Mouse (Mus musculus): ENCODE data around the gene Vash2. TPM values are rescaled to one million over a fixed set of nuclear protein-coding genes. Genes with fewer than 3 reads are reported as not detected.
"Not testable (repeated sequence)": the region's sequence is repeated elsewhere in the genome, so short reads cannot be mapped to it uniquely, and the experiment has no call there.

Vash2 gene
- polyA plus RNA-seq, 1 experiment = not detected

DNA sequence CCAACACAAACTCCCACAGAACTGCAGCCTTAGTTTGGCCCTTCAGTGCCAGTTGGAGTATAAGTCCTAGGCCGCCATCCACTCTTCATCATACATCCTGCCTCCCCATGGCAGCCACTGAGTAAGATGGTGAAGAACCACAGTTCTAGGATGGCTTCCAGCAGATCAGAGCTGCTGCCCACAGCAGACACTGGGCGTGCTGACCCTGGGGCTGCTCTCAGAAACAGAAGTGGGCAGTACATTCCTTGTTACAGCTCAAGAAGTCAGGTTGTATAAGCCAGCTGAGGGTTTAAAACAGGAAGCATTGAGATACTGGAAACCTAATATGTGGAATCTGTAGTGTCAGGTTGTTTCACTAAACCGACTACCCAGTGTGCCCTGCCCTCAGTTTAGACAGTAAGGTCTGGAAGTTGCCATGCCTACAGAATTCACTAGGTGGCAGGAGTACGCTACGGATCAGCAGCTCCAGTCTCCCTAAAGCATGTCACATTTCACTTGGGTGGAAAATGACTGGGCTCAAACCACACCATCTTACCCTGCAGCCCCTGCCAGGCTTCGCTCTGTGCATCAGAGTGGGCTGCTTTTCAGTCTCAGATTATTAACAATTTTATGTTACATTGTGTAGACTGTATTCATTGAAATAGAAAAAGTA, 34.9 kb downstream of the Vash2 start:
- WGBS = 41% methylated on average over 6 of the region's 6 CpGs
- H3K4me1 ChIP-seq (ENCODE audit: control insufficient read depth, insufficient read depth, low read length) = no peaks in the 10 kb centered on the region
- no peak overlapping the region for H3K4me3 ChIP-seq (ENCODE audit: insufficient read depth, low read depth, low read length)
- TF ChIP-seq CTCF (IDR thresholded peaks at IDR 0.05; ENCODE audit: insufficient read depth, low read depth, low read length) (no peak), POLR2A (IDR thresholded peaks at IDR 0.05; ENCODE audit: insufficient read depth, low read depth, low read length) (no peak)
- H3K27ac ChIP-seq (ENCODE audit: insufficient read depth, low read depth, low read length) = no peak overlapping the region

DNA sequence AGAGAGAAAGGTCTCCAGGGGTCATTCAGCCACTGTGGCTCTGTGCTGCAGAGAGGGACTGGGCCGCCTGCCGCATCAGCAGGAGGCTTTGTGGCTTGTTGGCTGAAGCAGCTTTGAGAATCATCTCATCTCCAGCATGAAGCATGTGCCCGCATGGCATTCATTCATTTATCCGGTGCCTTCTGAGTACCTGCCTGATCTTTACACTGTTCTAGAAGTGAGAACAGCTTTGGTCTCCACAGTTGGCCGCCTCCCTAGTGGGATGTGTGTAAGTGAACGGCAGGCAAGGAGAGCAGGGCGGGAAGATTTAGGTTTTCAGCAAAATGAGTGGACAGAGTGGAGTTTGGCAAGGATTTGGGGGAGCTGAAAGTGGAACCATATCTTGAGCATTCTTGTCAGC, 39.3 kb downstream of the Vash2 start:
- 94% methylated on average over 7 of the region's 7 CpGs for whole genome bisulfite sequencing
- Histone ChIP-seq H3K4me3 (ENCODE audit: insufficient read depth, low read depth, low read length) (no peak overlapping the region), H3K4me1 (ENCODE audit: control insufficient read depth, insufficient read depth, low read length) (no peaks in the 10 kb centered on the region), H3K27ac (ENCODE audit: insufficient read depth, low read depth, low read length) (no peak overlapping the region)
- no peak for TF ChIP-seq POLR2A (IDR thresholded peaks at IDR 0.05; ENCODE audit: insufficient read depth, low read depth, low read length)
- no peak for TF ChIP-seq CTCF (IDR thresholded peaks at IDR 0.05; ENCODE audit: insufficient read depth, low read depth, low read length)

DNA sequence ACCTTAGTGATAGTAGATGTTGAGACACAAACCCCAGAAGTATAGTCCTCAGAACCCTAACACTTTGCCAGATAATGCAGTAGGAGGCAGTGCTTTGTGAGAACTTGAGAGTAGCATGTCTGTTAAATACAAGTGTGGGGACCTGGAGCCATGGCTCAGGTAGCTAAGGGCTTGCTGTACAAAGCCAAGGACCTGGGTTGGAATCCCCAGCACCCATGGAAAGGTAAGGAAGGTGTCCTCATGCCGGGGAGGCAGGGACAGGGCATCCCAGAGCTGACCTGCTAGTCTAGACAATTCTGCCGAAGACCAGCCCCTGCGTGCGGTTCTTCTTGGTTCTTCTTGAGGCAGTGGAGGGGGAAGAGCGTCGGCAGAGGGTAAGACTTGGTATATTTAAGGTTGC, 48.9 kb downstream of the Vash2 start:
- TF ChIP-seq POLR2A (IDR thresholded peaks at IDR 0.05; ENCODE audit: insufficient read depth, low read depth, low read length) (no peak), CTCF (IDR thresholded peaks at IDR 0.05; ENCODE audit: insufficient read depth, low read depth, low read length) (no peak)
- Histone ChIP-seq H3K4me3 (ENCODE audit: insufficient read depth, low read depth, low read length) (no peak overlapping the region), H3K27ac (ENCODE audit: insufficient read depth, low read depth, low read length) (no peak overlapping the region), H3K4me1 (ENCODE audit: control insufficient read depth, insufficient read depth, low read length) (peaks cover 3% of the 10 kb centered on the region; the same call in 1 of the 2 replicates)
- 96% methylated on average over 6 of the region's 6 CpGs for WGBS

DNA sequence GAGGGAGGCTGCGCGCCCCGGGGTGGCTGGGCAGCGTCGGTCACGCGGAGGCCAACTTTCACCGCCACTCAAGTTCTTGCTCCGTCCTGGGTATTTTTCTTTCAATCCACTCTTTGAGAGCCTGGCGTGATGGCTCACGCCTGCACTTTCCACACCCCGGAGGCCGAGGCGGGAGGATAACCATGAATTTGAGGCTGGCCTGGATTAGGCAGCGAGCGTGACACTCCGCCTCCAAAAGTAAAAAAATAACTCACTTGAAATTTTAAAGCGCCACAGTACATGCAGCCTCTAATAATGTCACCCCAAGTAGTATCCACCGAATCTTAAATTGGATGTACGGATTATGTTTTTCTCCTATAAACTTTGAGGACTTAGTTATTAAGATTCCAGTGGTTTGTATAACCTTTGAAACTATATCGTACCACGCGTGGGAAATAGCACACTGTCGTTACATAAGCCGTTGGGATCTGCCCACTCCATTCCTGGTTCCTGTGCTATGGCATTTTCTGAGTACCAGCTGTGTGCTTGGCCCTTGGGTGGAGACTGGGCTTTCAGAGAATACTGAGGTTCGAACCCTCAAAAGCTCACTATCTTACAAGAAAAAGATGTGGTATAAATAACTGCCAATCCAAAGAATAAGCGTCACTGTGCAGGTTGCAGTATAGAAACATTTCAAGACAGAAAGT, 49.9 kb downstream of the Vash2 start:
- 3% methylated on average over 27 of the region's 27 CpGs for WGBS
- TF ChIP-seq CTCF (IDR thresholded peaks at IDR 0.05; ENCODE audit: insufficient read depth, low read depth, low read length) (no peak), POLR2A (IDR thresholded peaks at IDR 0.05; ENCODE audit: insufficient read depth, low read depth, low read length) (no peak; the same call in 1 of the 2 replicates)
- H3K27ac ChIP-seq (ENCODE audit: insufficient read depth, low read depth, low read length) = peak overlapping the region; percentile 82
- peak overlapping the region; percentile 94 for H3K4me3 ChIP-seq (ENCODE audit: insufficient read depth, low read depth, low read length)
- H3K4me1 ChIP-seq (ENCODE audit: control insufficient read depth, insufficient read depth, low read length) = peaks cover 3% of the 10 kb centered on the region; the same call in 1 of the 2 replicates

DNA sequence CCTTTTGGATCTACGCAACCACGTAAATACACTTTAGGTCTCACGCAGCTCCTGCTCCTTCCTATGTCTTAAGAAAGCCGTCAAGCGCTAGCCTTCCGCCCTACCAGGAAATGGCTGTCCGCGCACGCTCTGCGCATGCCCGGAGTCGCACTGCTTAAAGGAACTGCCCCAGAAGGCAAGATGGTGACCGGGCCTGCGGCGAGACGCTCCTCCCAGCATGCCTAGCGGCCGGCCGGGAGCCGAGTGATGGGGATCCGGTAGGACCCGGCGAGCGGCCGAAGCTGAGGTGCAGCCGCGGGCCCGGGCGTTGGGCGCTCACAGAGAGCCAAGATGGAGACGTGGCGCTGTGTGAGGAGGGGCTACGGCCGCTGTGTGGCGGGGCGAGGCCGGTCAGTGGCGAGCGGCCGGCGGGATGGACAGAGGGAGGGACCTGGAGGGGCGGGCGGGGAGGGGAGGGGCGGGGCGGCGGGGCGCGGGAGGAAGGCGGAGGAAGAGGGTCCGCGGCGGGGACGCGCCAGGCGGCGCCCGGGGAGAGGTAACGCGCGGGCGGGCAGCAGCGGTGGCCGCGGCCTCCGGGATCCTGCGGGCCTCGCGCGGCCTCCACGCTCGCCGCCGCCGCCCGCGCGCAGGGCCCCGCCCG, 50.6 kb downstream of the Vash2 start:
- 1% methylated on average over 65 of the region's 79 CpGs for WGBS
- Histone ChIP-seq H3K4me3 (ENCODE audit: insufficient read depth, low read depth, low read length) (peak overlapping the region; percentile 94), H3K4me1 (ENCODE audit: control insufficient read depth, insufficient read depth, low read length) (peaks cover 3% of the 10 kb centered on the region; the same call in 1 of the 2 replicates), H3K27ac (ENCODE audit: insufficient read depth, low read depth, low read length) (peak overlapping the region; percentile 97)
- peak; percentile 72 for TF ChIP-seq POLR2A (IDR thresholded peaks at IDR 0.05; ENCODE audit: insufficient read depth, low read depth, low read length)
- TF ChIP-seq CTCF (IDR thresholded peaks at IDR 0.05; ENCODE audit: insufficient read depth, low read depth, low read length) = no peak

DNA sequence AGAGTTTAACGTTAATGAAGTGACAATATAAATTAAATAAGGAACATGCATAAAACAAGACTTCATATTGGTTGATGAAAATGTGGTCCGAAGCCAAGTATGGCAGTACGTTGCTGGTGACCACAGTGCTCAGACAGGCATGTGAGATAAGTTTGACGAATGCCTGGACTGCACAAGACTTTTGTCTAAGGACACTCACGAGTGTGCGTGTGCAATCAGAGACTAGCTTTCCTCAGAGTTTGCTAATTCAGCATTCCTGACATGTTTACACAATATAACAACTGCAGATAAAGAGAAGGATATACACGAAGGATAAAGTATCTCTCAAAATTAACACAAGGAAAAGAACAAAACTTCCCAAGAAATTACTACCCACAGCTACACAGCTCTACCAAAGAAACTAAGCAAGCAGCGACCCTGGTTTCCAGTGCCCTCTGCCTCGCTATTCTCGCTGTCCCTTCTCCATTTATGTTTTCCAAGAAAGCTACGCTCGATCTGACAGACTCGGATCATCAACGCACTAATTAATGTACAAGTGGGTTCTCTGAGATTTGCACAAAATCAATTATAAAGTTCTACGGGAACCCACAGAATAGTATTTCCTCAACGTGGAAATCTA, 51.2 kb downstream of the Vash2 start:
- Histone ChIP-seq H3K4me1 (ENCODE audit: control insufficient read depth, insufficient read depth, low read length) (peaks cover 3% of the 10 kb centered on the region; the same call in 1 of the 2 replicates), H3K27ac (ENCODE audit: insufficient read depth, low read depth, low read length) (peak overlapping the region; percentile 16; the same call in 1 of the 2 replicates), H3K4me3 (ENCODE audit: insufficient read depth, low read depth, low read length) (peak overlapping the region; percentile 94)
- WGBS = 12% methylated on average over 16 of the region's 16 CpGs
- TF ChIP-seq POLR2A (IDR thresholded peaks at IDR 0.05; ENCODE audit: insufficient read depth, low read depth, low read length) = no peak

DNA sequence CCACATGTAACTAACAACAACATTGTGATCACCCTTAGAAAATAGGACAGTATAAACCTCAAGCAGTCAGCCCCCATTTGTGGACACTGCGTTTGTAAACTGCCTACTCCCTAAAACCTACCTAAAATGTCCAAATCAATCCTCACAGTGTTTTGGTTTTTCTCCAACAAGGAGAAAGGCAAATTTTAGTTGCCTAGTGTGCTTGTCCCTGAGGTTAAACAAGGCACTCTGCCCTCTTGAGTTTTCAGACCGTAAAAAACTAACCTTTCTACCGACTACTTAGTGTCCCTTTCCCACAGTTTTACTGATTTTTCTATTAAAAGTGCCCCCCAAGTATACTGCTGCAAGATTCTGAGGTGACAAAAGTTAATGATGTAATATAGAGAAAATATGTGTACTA, 51.8 kb downstream of the Vash2 start:
- TF ChIP-seq CTCF (IDR thresholded peaks at IDR 0.05; ENCODE audit: insufficient read depth, low read depth, low read length) (no peak), POLR2A (IDR thresholded peaks at IDR 0.05; ENCODE audit: insufficient read depth, low read depth, low read length) (no peak)
- Histone ChIP-seq H3K27ac (ENCODE audit: insufficient read depth, low read depth, low read length) (no peak overlapping the region), H3K4me1 (ENCODE audit: control insufficient read depth, insufficient read depth, low read length) (peaks cover 3% of the 10 kb centered on the region; the same call in 1 of the 2 replicates), H3K4me3 (ENCODE audit: insufficient read depth, low read depth, low read length) (no peak overlapping the region)
- 89% methylated on average over 3 of the region's 3 CpGs for WGBS

DNA sequence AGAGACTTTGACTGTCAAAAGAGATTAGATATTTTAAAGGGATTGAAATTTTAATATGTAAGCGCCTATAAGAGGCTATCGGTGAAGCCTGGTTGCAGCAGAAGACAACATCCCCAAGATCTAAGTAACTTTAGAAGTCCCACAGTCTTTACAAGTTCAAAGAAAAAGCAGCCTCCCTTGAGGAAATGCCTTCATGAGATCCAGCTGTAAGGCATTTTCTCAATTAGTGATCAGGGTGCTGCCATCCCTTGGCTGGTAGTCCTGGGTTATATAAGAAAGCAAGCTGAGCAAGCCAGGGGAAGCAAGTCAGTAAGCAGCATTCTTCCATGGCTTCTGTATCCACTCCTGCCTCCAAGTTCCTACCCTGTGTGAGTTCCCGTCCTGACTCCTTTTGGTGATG, 54.3 kb downstream of the Vash2 start, which contains the start of gene Angel2:
TSS of gene Angel2 (plus strand) at position 301 of the 400 bp plus-strand sequence.
- not testable (repeated sequence) for H3K4me3 ChIP-seq (ENCODE audit: insufficient read depth, low read depth, low read length); H3K4me1 ChIP-seq (ENCODE audit: control insufficient read depth, insufficient read depth, low read length); H3K27ac ChIP-seq (ENCODE audit: insufficient read depth, low read depth, low read length)
- 81% methylated on average over 3 of the region's 3 CpGs for WGBS
